Mouse (Mus musculus): Measurements from ENCODE around the gene Dynll2.

The Dynll2 gene

GRCm38 (mm10) chr11:87986831-87987793, at the start of gene Dynll2:
Gene Dynll2 (minus strand): TSS chr11:87987533.
- DNase-seq (ENCODE audit: extremely low spot score, low read depth, low spot score), result peak; percentile 54

GRCm38 (mm10) chr11:88036761-88037251, 49.5 kb upstream of the Dynll2 start:
- no peak for DNase-seq (ENCODE audit: extremely low spot score, low read depth, low spot score)

- no peak for DNase-seq (ENCODE audit: extremely low spot score, low read depth, low spot score)
Measured at GRCm38 (mm10) chr11:88035970-88036369, 48.6 kb upstream of the Dynll2 start.

GRCm38 (mm10) chr11:88031753-88032152, 44.4 kb upstream of the Dynll2 start:
- DNase-seq (ENCODE audit: extremely low spot score, low read depth, low spot score), result no peak

- DNase-seq (ENCODE audit: extremely low spot score, low read depth, low spot score), result no peak
Measured at GRCm38 (mm10) chr11:88030836-88031235, 43.5 kb upstream of the Dynll2 start.

- DNase-seq (ENCODE audit: extremely low spot score, low read depth, low spot score), result no peak
Measured at GRCm38 (mm10) chr11:88030219-88030618, 42.9 kb upstream of the Dynll2 start.

- DNase-seq (ENCODE audit: extremely low spot score, low read depth, low spot score), result no peak
Measured at GRCm38 (mm10) chr11:88028193-88028684, 40.9 kb upstream of the Dynll2 start.

- DNase-seq (ENCODE audit: extremely low spot score, low read depth, low spot score), result no peak
Measured at GRCm38 (mm10) chr11:88027391-88028035, 40.2 kb upstream of the Dynll2 start.

- no peak for DNase-seq (ENCODE audit: extremely low spot score, low read depth, low spot score)
Measured at GRCm38 (mm10) chr11:88023933-88024332, 36.6 kb upstream of the Dynll2 start.

GRCm38 (mm10) chr11:88015795-88016194, 28.5 kb upstream of the Dynll2 start:
- no peak for DNase-seq (ENCODE audit: extremely low spot score, low read depth, low spot score)

- no peak for DNase-seq (ENCODE audit: extremely low spot score, low read depth, low spot score)
Measured at GRCm38 (mm10) chr11:88015161-88015560, 27.8 kb upstream of the Dynll2 start.

- no peak for DNase-seq (ENCODE audit: extremely low spot score, low read depth, low spot score)
Measured at GRCm38 (mm10) chr11:88013632-88014031, 26.3 kb upstream of the Dynll2 start.

- no peak for DNase-seq (ENCODE audit: extremely low spot score, low read depth, low spot score)
Measured at GRCm38 (mm10) chr11:88012621-88013244, 25.4 kb upstream of the Dynll2 start.

GRCm38 (mm10) chr11:88011914-88012419, 24.6 kb upstream of the Dynll2 start:
- DNase-seq (ENCODE audit: extremely low spot score, low read depth, low spot score), result no peak

GRCm38 (mm10) chr11:88011208-88011913, 24.0 kb upstream of the Dynll2 start:
- no peak for DNase-seq (ENCODE audit: extremely low spot score, low read depth, low spot score)

- DNase-seq (ENCODE audit: extremely low spot score, low read depth, low spot score), result no peak
Measured at GRCm38 (mm10) chr11:88009542-88010190, 22.3 kb upstream of the Dynll2 start.

- DNase-seq (ENCODE audit: extremely low spot score, low read depth, low spot score), result no peak
Measured at GRCm38 (mm10) chr11:88008641-88009040, 21.3 kb upstream of the Dynll2 start.

GRCm38 (mm10) chr11:88004123-88004522, 16.8 kb upstream of the Dynll2 start:
- no peak for DNase-seq (ENCODE audit: extremely low spot score, low read depth, low spot score)

GRCm38 (mm10) chr11:88002738-88003137, 15.4 kb upstream of the Dynll2 start:
- no peak for DNase-seq (ENCODE audit: extremely low spot score, low read depth, low spot score)

GRCm38 (mm10) chr11:87999751-88000150, 12.4 kb upstream of the Dynll2 start:
- no peak for DNase-seq (ENCODE audit: extremely low spot score, low read depth, low spot score)
